ENCODE assay signal across 9 mouse cellular contexts in the genomic region with DNA sequence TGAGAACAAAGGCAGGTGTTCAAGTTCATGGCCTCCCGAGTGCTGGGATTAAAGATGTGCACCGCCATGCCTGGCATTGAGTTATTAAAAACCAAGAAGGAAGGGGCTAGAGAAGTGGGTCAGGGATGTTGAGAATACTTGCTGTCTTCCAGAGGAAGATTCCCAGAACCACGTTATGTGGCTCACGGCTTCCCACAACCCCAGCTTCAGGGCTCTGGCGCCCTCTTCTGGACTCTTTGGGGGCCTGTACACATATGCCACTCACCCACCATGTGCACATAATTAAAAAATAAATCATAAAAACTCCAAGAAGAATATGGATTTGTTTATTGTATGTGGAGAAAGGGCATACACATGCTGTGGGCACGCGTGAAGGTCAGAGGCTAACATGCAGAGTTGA. TPM values are rescaled to one million over a fixed set of nuclear protein-coding genes. Genes with fewer than 3 reads are reported as not detected.
A peak's percentile ranks its signal among the peaks of the same experiment; 100 is the strongest.
DNase-seq lines count a peak whose midpoint lies in the region; ATAC-seq lines count a peak whose summit lies in the region.
"Had no signal": no experiment of that assay in that cellular context is flagged by ENCODE, and none has a peak within 500 bp of the region (broad histone marks: within the 10 kb centered on the region; RNA-seq: fewer than 3 reads in every experiment).

No protein-coding gene starts in this region.

- no peaks in the 10 kb centered on the region for H3K27me3 ChIP-seq in midbrain, embryonic 10.5 days (ENCODE audit: low read depth, poor library complexity, severe bottlenecking)
- H3K27me3 ChIP-seq in midbrain, embryonic 16.5 days (ENCODE audit: control insufficient read depth, insufficient read depth, low read depth, low read length) = no peaks in the 10 kb centered on the region
- no peaks in the 10 kb centered on the region for H3K27me3 ChIP-seq in forebrain, embryonic 13.5 days
- H3K27me3 ChIP-seq: heart, embryonic 13.5 days; neural tube, embryonic 13.5 days had no signal

- WGBS in midbrain, embryonic 10.5 days = 69% methylated on average over 7 of the region's 7 CpGs
- WGBS in midbrain, embryonic 16.5 days = 59% methylated on average over 7 of the region's 7 CpGs
- 65% methylated on average over 7 of the region's 7 CpGs for WGBS in forebrain, embryonic 13.5 days

- no peak overlapping the region for H3K4me2 ChIP-seq in midbrain, embryonic 16.5 days (ENCODE audit: low read length)
- no peak overlapping the region for H3K4me2 ChIP-seq in forebrain, embryonic 13.5 days
- H3K4me2 ChIP-seq: heart, embryonic 13.5 days; neural tube, embryonic 13.5 days had no signal

- no peaks in the 10 kb centered on the region for H3K9me3 ChIP-seq in midbrain, embryonic 10.5 days (replicated peaks)
- H3K9me3 ChIP-seq in midbrain, embryonic 16.5 days (replicated peaks; ENCODE audit: control insufficient read depth, low read length, poor library complexity, severe bottlenecking) = no peaks in the 10 kb centered on the region
- H3K9me3 ChIP-seq in forebrain, embryonic 13.5 days (replicated peaks) = no peaks in the 10 kb centered on the region
- H3K9me3 ChIP-seq: heart, embryonic 13.5 days; neural tube, embryonic 13.5 days had no signal

- no peak for ATAC-seq in midbrain, embryonic 16.5 days
- 0 out of 2 replicates have a peak, but pooled peaks have one; percentile 12 for ATAC-seq in forebrain, embryonic 13.5 days
- ATAC-seq in megakaryocyte, adult 5-6 weeks (ENCODE audit: poor library complexity, severe bottlenecking) = peak; percentile 64

- no peak overlapping the region for H3K27ac ChIP-seq in midbrain, embryonic 10.5 days (replicated peaks)
- H3K27ac ChIP-seq in midbrain, embryonic 16.5 days (ENCODE audit: low read length) = no peak overlapping the region
- H3K27ac ChIP-seq in forebrain, embryonic 13.5 days = no peak overlapping the region
- H3K27ac ChIP-seq: heart, embryonic 13.5 days had no signal

- no peaks in the 10 kb centered on the region for H3K4me1 ChIP-seq in midbrain, embryonic 10.5 days
- H3K4me1 ChIP-seq in midbrain, embryonic 16.5 days (ENCODE audit: control insufficient read depth, insufficient read depth, low read length) = no peaks in the 10 kb centered on the region
- H3K4me1 ChIP-seq in forebrain, embryonic 13.5 days = 0 out of 2 replicates have a peak, but pooled peaks cover 3% of the 10 kb centered on the region
- H3K4me1 ChIP-seq: heart, embryonic 13.5 days; neural tube, embryonic 13.5 days had no signal

- peaks cover 15% of the 10 kb centered on the region for H3K36me3 ChIP-seq in midbrain, embryonic 10.5 days
- H3K36me3 ChIP-seq in midbrain, embryonic 16.5 days (ENCODE audit: control insufficient read depth, insufficient read depth, low read length) = no peaks in the 10 kb centered on the region; the same call in 1 of the 2 replicates
- H3K36me3 ChIP-seq in forebrain, embryonic 13.5 days (ENCODE audit: poor library complexity, severe bottlenecking) = peaks cover 19% of the 10 kb centered on the region

- H3K4me3 ChIP-seq in midbrain, embryonic 10.5 days = no peak overlapping the region
- H3K4me3 ChIP-seq in midbrain, embryonic 16.5 days (ENCODE audit: low read depth, low read length) = no peak overlapping the region
- H3K4me3 ChIP-seq in forebrain, embryonic 13.5 days = no peak overlapping the region
- H3K4me3 ChIP-seq: heart, embryonic 13.5 days; neural tube, embryonic 13.5 days had no signal

- H3K9ac ChIP-seq in midbrain, embryonic 16.5 days (ENCODE audit: low read depth, low read length) = no peak overlapping the region
- no peak overlapping the region for H3K9ac ChIP-seq in forebrain, embryonic 13.5 days
- H3K9ac ChIP-seq: heart, embryonic 13.5 days; neural tube, embryonic 13.5 days had no signal

- DNase-seq in midbrain, embryonic 10.5 days (ENCODE audit: low spot score) = peak; percentile 28
- peak; percentile 60 for DNase-seq in adrenal gland, adult 8-10 months
- DNase-seq in urinary bladder, postnatal 10 days (ENCODE audit: low spot score) = no peak
- no peak for DNase-seq in heart, adult 18-20 months

RNA-seq across cellular contexts. Expression of a gene that starts 30.9 kb away (rescaled TPM):
- 129 and 135 TPM in 2 replicates for polyA plus RNA-seq in midbrain, embryonic 10.5 days (2016; fragmentation: Nextera tagmentation; extraction: Ambion mirVana)
- polyA plus RNA-seq in midbrain, embryonic 16.5 days (2015; fragmentation: Nextera tagmentation; extraction: Ambion mirVana) = 171 and 194 TPM in 2 replicates
- total RNA-seq in adrenal gland, adult 8-10 months (2022) = 100 to 1,000 TPM; 120 to 399 (median 199) TPM
- polyA plus RNA-seq in forebrain, embryonic 13.5 days (2015; fragmentation: Nextera tagmentation; extraction: Ambion mirVana) = 191 and 198 TPM in 2 replicates
- total RNA-seq in megakaryocyte, adult 5-6 weeks (2015) = 58.9 and 68.5 TPM in 2 replicates
- 50.4 and 56.6 TPM in 2 replicates for total RNA-seq in megakaryocyte, adult 5-6 weeks (2017)
- total RNA-seq in heart, adult 18-20 months (2021) = 10 to 100 TPM; 29.4 to 33.9 TPM

Comparison
In these comparisons a context has a peak if more than half of its experiments do, and no peak if none do; other contexts are left out.
1. DNase-seq: peak in midbrain, embryonic 10.5 days (single experiment) and adrenal gland, adult 8-10 months (single experiment); none in urinary bladder, postnatal 10 days (single experiment) and heart, adult 18-20 months (0 of 2).